Mouse (Mus musculus): ENCODE measurements around the gene Ptpn7. TPM values are rescaled to one million over a fixed set of nuclear protein-coding genes. Genes with fewer than 3 reads are reported as not detected.

Ptpn7 gene
- polyA plus RNA-seq, 1 experiment from 2014 or later: 0.11 TPM

DNA sequence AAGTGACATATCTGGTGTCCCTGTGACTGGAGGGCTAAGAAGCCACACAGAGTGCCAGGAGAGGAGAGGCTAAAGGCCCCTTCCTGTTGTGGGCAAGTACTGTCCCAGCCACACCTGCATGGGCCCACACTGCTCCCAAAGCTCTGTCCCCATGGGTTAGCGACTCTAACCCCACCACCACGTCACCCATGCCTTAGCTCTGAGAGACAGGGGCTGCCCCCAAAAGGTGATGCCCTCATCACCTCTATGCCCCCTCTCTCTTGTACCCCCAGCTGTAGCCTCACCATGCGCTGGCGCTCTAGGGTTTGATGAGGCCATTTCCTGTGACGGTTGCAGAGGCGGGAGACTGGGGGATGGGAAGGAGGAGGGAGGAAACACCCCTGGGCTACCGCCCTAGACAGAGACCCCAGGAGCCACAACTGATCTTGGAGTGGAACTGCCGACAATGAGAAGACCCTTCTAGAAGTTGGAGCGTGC lies 431 bp downstream of the Ptpn7 start:
- no peaks in the 10 kb centered on the region for H3K36me3 ChIP-seq (replicated peaks; ENCODE audit: control insufficient read depth, insufficient read depth)
- DNase-seq (ENCODE audit: low spot score): no peak
- H3K4me3 ChIP-seq (replicated peaks; ENCODE audit: low read length): no peak overlapping the region
- no peaks in the 10 kb centered on the region for H3K27me3 ChIP-seq (ENCODE audit: control insufficient read depth, insufficient read depth, low read length)
- no peak overlapping the region for H3K27ac ChIP-seq
- H3K9me3 ChIP-seq (ENCODE audit: control insufficient read depth, low read length): no peaks in the 10 kb centered on the region
- H3K4me1 ChIP-seq (replicated peaks; ENCODE audit: control insufficient read depth, insufficient read depth, low read length): no peaks in the 10 kb centered on the region
- 90% methylated on average over 9 of the region's 9 CpGs for WGBS
- H3K4me2 ChIP-seq (replicated peaks): no peak overlapping the region
- no peak overlapping the region for H3K9ac ChIP-seq
- no peak for ATAC-seq (ENCODE audit: low FRiP score)

GRCm38 (mm10) chr1:135133678-135134435 lies 1.4 kb downstream of the Ptpn7 start:
- Histone ChIP-seq H3K27me3 (ENCODE audit: control insufficient read depth, insufficient read depth, low read length) (no peaks in the 10 kb centered on the region), H3K36me3 (replicated peaks; ENCODE audit: control insufficient read depth, insufficient read depth) (no peaks in the 10 kb centered on the region), H3K9me3 (ENCODE audit: control insufficient read depth, low read length) (no peaks in the 10 kb centered on the region), H3K4me2 (replicated peaks) (no peak overlapping the region), H3K4me1 (replicated peaks; ENCODE audit: control insufficient read depth, insufficient read depth, low read length) (no peaks in the 10 kb centered on the region), H3K9ac (no peak overlapping the region), H3K4me3 (replicated peaks; ENCODE audit: low read length) (no peak overlapping the region), H3K27ac (no peak overlapping the region)
- no peak for ATAC-seq (ENCODE audit: low FRiP score)
- WGBS: 82% methylated on average over 10 of the region's 10 CpGs
- no peak for DNase-seq (ENCODE audit: low spot score)

GRCm38 (mm10) chr1:135135111-135135787 lies 2.7 kb downstream of the Ptpn7 start:
- no peak overlapping the region for H3K27ac ChIP-seq
- ATAC-seq (ENCODE audit: low FRiP score): no peak
- WGBS: 89% methylated on average over 8 of the region's 8 CpGs

DNA sequence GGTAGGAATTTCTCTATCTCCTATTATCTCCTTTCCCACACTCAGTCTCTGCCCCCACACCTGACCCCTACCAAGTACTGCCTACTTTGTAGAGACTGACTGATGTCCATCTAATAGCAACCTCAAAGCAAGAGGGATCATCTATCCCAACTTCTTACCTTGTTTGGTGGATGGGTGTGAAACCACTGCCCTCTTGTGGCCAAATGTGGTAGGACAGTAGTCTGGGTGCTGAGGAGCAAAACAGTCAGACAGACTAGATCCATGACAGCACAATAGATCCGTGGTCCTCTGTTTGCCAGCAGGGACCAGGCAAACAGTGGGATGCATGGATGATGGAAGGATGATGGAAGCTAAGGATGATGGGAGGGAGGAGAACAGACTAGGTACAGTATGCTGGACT lies 4.0 kb downstream of the Ptpn7 start:
- ATAC-seq (ENCODE audit: low FRiP score): 0 out of 2 replicates have a peak, but pooled peaks have one; percentile 52
- peak; percentile 92 for DNase-seq (ENCODE audit: low spot score)
- Histone ChIP-seq H3K27me3 (ENCODE audit: control insufficient read depth, insufficient read depth, low read length) (no peaks in the 10 kb centered on the region), H3K9ac (no peak overlapping the region), H3K36me3 (replicated peaks; ENCODE audit: control insufficient read depth, insufficient read depth) (no peaks in the 10 kb centered on the region), H3K4me2 (replicated peaks) (no peak overlapping the region), H3K27ac (no peak overlapping the region), H3K4me3 (replicated peaks; ENCODE audit: low read length) (no peak overlapping the region), H3K9me3 (ENCODE audit: control insufficient read depth, low read length) (no peaks in the 10 kb centered on the region), H3K4me1 (replicated peaks; ENCODE audit: control insufficient read depth, insufficient read depth, low read length) (no peaks in the 10 kb centered on the region)
- 3% methylated on average over 1 of the region's 1 CpGs for WGBS

More at GRCm38 (mm10) chr1:135135111-135135787, 2.7 kb downstream of the Ptpn7 start:
- no peak overlapping the region for H3K9ac ChIP-seq
- H3K4me1 ChIP-seq (replicated peaks; ENCODE audit: control insufficient read depth, insufficient read depth, low read length): no peaks in the 10 kb centered on the region
- no peak for DNase-seq (ENCODE audit: low spot score)
- no peaks in the 10 kb centered on the region for H3K9me3 ChIP-seq (ENCODE audit: control insufficient read depth, low read length)
- H3K4me3 ChIP-seq (replicated peaks; ENCODE audit: low read length): no peak overlapping the region
- H3K36me3 ChIP-seq (replicated peaks; ENCODE audit: control insufficient read depth, insufficient read depth): no peaks in the 10 kb centered on the region
- no peak overlapping the region for H3K4me2 ChIP-seq (replicated peaks)
- no peaks in the 10 kb centered on the region for H3K27me3 ChIP-seq (ENCODE audit: control insufficient read depth, insufficient read depth, low read length)

DNA sequence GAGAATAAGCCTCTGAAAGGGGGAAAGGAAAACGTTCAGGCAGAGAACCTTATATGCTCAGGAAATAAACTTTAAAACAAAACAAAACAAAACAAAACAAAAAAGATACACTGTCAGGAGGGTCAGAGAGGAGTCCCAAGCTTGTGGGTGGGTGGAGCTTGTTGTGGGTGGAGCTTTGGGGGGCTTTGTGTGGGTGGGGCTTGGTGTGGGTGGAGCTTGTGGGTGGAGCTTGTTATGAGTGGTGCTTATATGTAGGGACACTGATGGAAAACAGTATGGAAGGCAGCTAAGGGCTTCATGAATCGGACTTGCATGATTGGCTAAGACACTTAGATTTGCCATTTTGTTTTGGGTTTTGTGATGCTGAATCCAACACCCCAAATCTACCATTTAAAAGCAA lies 7.4 kb downstream of the Ptpn7 start:
- Histone ChIP-seq H3K36me3 (replicated peaks; ENCODE audit: control insufficient read depth, insufficient read depth) (no peaks in the 10 kb centered on the region), H3K27ac (no peak overlapping the region), H3K9ac (no peak overlapping the region), H3K9me3 (ENCODE audit: control insufficient read depth, low read length) (no peaks in the 10 kb centered on the region), H3K4me2 (replicated peaks) (no peak overlapping the region), H3K4me3 (replicated peaks; ENCODE audit: low read length) (no peak overlapping the region), H3K27me3 (ENCODE audit: control insufficient read depth, insufficient read depth, low read length) (no peaks in the 10 kb centered on the region), H3K4me1 (replicated peaks; ENCODE audit: control insufficient read depth, insufficient read depth, low read length) (no peaks in the 10 kb centered on the region)
- ATAC-seq (ENCODE audit: low FRiP score) (no peak), DNase-seq (ENCODE audit: low spot score) (no peak)
- 75% methylated on average over 2 of the region's 2 CpGs for WGBS

GRCm38 (mm10) chr1:135142452-135142851 lies 10.0 kb downstream of the Ptpn7 start:
- DNase-seq (ENCODE audit: low spot score) (no peak), ATAC-seq (ENCODE audit: low FRiP score) (no peak)
- no peak overlapping the region for H3K27ac ChIP-seq
- no peaks in the 10 kb centered on the region for H3K9me3 ChIP-seq (ENCODE audit: control insufficient read depth, low read length)
- H3K4me3 ChIP-seq (replicated peaks; ENCODE audit: low read length): no peak overlapping the region
- peaks cover 8% of the 10 kb centered on the region for H3K4me1 ChIP-seq (replicated peaks; ENCODE audit: control insufficient read depth, insufficient read depth, low read length)
- no peak overlapping the region for H3K9ac ChIP-seq
- 77% methylated on average over 2 of the region's 2 CpGs for WGBS
- H3K27me3 ChIP-seq (ENCODE audit: control insufficient read depth, insufficient read depth, low read length): no peaks in the 10 kb centered on the region
- no peaks in the 10 kb centered on the region for H3K36me3 ChIP-seq (replicated peaks; ENCODE audit: control insufficient read depth, insufficient read depth)
- no peak overlapping the region for H3K4me2 ChIP-seq (replicated peaks)

GRCm38 (mm10) chr1:135143940-135144339 lies 11.4 kb downstream of the Ptpn7 start:
- Histone ChIP-seq H3K9me3 (ENCODE audit: control insufficient read depth, low read length) (no peaks in the 10 kb centered on the region), H3K36me3 (replicated peaks; ENCODE audit: control insufficient read depth, insufficient read depth) (no peaks in the 10 kb centered on the region), H3K4me2 (replicated peaks) (no peak overlapping the region), H3K27ac (no peak overlapping the region), H3K4me3 (replicated peaks; ENCODE audit: low read length) (no peak overlapping the region), H3K4me1 (replicated peaks; ENCODE audit: control insufficient read depth, insufficient read depth, low read length) (peaks cover 18% of the 10 kb centered on the region), H3K27me3 (ENCODE audit: control insufficient read depth, insufficient read depth, low read length) (no peaks in the 10 kb centered on the region), H3K9ac (no peak overlapping the region)
- WGBS: 79% methylated on average over 2 of the region's 2 CpGs
- no peak for ATAC-seq (ENCODE audit: low FRiP score)
- no peak for DNase-seq (ENCODE audit: low spot score)

DNA sequence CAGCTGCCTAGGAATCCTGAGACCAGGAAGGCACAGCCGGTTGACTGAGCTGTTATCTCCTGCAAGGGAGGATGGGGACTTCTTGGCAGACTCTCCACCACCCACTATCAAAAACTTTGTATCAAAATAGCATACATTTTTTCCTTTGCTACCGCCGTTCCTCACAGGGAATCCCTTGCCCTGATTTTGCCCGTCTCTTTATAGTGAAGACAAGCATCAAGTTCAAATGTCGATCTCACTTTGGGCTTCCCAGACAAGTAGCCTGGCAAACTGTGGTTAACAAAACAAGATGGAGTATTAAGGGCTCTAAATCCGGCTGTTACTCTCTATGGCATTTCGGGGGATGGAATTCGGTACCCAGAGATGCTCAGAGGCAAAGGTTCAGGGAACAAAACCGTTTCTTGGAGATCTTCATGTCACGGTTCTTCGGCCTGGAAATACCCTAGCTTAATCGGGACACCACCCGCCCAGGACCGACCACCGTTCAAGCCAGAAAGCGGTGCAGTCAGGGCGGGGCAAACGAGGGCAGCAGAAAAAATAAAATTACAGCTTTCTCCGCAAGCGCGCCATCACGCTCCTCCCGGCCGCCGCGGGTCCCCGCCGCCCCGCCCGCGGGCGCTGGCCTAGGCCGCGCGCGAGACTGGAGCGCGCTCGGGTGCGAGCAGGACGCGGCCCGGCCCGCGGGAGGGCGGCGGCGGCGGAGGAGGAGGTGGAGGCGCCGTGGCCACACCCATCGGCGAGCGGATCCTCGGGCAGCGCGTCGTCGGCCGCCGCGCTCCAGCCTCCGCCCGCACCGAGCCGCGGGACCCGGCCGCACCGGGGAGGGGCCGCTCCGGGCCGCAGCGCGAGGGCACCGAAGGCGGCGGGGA lies 13.8 kb downstream of the Ptpn7 start, which contains the start of gene Arl8a:
Gene Arl8a, plus strand, starts transcription at position 748 of the 869 bp plus-strand sequence.
- Histone ChIP-seq H3K4me3 (replicated peaks; ENCODE audit: low read length) (peak within 1 kb of the TSS; percentile 93), H3K27ac (peak within 1 kb of the TSS; percentile 98), H3K4me1 (replicated peaks; ENCODE audit: control insufficient read depth, insufficient read depth, low read length) (peaks cover 35% of the 10 kb centered on the region), H3K9ac (peak within 1 kb of the TSS; percentile 99), H3K36me3 (replicated peaks; ENCODE audit: control insufficient read depth, insufficient read depth) (peaks cover 8% of the 10 kb centered on the region; the same call in 1 of the 2 replicates), H3K9me3 (ENCODE audit: control insufficient read depth, low read length) (no peaks in the 10 kb centered on the region), H3K27me3 (ENCODE audit: control insufficient read depth, insufficient read depth, low read length) (no peaks in the 10 kb centered on the region), H3K4me2 (replicated peaks) (peak within 1 kb of the TSS; percentile 73)
- WGBS: under 1% methylated on average over 55 of the region's 78 CpGs
- peak; percentile 88 for DNase-seq (ENCODE audit: low spot score)
- peak; percentile 78 for ATAC-seq (ENCODE audit: low FRiP score)

All from hindbrain, embryonic 14.5 days (tissue).